Mouse (Mus musculus) myocyte (in vitro differentiated cells): ENCODE data around the gene Selenon.

Source experiments
- CEBPB ChIP-seq: IDR thresholded peaks from 2 replicates; pipeline ENCODE4 v1.6.1; 2011; ENCODE audit warnings: mild to moderate bottlenecking, moderate library complexity; ENCODE audit not compliant: poor library complexity, insufficient read depth, severe bottlenecking
- E2F4 ChIP-seq: IDR thresholded peaks from one replicate; pipeline ENCODE4 v1.6.1; 2011; ENCODE audit warnings: mild to moderate bottlenecking, control low read depth, moderate library complexity; ENCODE audit not compliant: insufficient read depth
- MAX ChIP-seq: IDR thresholded peaks from one replicate; pipeline ENCODE4 v1.6.1; 2011; ENCODE audit warnings: low read depth, mild to moderate bottlenecking, control low read depth
- MYOD1 ChIP-seq, 3 experiments: IDR thresholded peaks; one replicate each; pipeline ENCODE4 v1.6.1; 2011; ENCODE audit warnings: control low read depth in 2 of 3, low read depth in 2 of 3, mild to moderate bottlenecking in 2 of 3, moderate library complexity in 1 of 3; ENCODE audit not compliant: insufficient read length in 2 of 3, control insufficient read depth in 1 of 3
- MYOG ChIP-seq, 3 experiments: IDR thresholded peaks; one replicate each; pipeline ENCODE4 v1.6.1; 2011; ENCODE audit warnings: control low read depth in 2 of 3, low read depth in 2 of 3, mild to moderate bottlenecking in 2 of 3; ENCODE audit not compliant: insufficient read length in 2 of 3, control insufficient read depth in 1 of 3, insufficient read depth in 1 of 3
- POLR2A ChIP-seq: IDR thresholded peaks from one replicate; pipeline ENCODE4 v1.6.1; 2011; ENCODE audit warnings: low read depth, mild to moderate bottlenecking, control low read depth, moderate library complexity; ENCODE audit not compliant: insufficient read length
- POLR2AphosphoS2 ChIP-seq: IDR thresholded peaks from one replicate; pipeline ENCODE4 v1.6.1; 2011; ENCODE audit warnings: low read depth, control low read depth; ENCODE audit not compliant: insufficient read length
- TCF12 ChIP-seq: IDR thresholded peaks from one replicate; pipeline ENCODE4 v1.6.1; 2011; ENCODE audit warnings: mild to moderate bottlenecking, control low read depth; ENCODE audit not compliant: poor library complexity, insufficient read depth, severe bottlenecking
- TCF3 ChIP-seq: IDR thresholded peaks from one replicate; pipeline ENCODE4 v1.6.1; 2011; ENCODE audit warnings: low read depth, control low read depth; ENCODE audit not compliant: insufficient read length
- USF1 ChIP-seq: IDR thresholded peaks from one replicate; pipeline ENCODE4 v1.6.1; 2011; ENCODE audit warnings: low read depth, mild to moderate bottlenecking, control low read depth, moderate library complexity

GRCm38 (mm10) chr4:134538997-134539580, 12.9 kb downstream of the Selenon start:
- TF ChIP-seq POLR2A (no peak), POLR2AphosphoS2 (no peak), TCF12 (no peak), TCF3 (no peak), CEBPB (no peak), E2F4 (no peak), USF1 (no peak), MYOD1 (IDR thresholded peaks at IDR 0.05; ENCODE audit: control insufficient read depth in 1 of 3, insufficient read length in 2 of 3, low read depth in 2 of 3) (no peak), MYOG (IDR thresholded peaks at IDR 0.05; ENCODE audit: control insufficient read depth in 1 of 3, insufficient read depth in 1 of 3, insufficient read length in 2 of 3, low read depth in 2 of 3) (no peak), MAX (no peak)
